Mouse (Mus musculus) heart, postnatal 36 days (tissue): ENCODE measurements around the gene Isl1. TPM values are rescaled to one million over a fixed set of nuclear protein-coding genes. Genes with fewer than 3 reads are reported as not detected.

Experiments
- DNase-seq, 2 experiments: peaks; one replicate each; pipeline ENCODE4 v3.0.0; 2021 to 2022
- intact Hi-C: fragments of 180-260 bp; cut with DNase I; formaldehyde crosslinking; loops from one replicate; pipeline ENCODE4 v1.15.1; 2025
- total RNA-seq, 2 experiments: library from RNA; stranded (reverse); gene quantifications; 2 replicates each; pipeline ENCODE4 v1.2.3; 2021

Gene Isl1
- under 1 TPM in 1 of 2 experiments, not detected in 1; 0.53 TPM for total RNA-seq

- DNase-seq = peak; percentile 29 to 31
- intact Hi-C loops = loop anchor here (5.0 kb wide), 1 partner anchor 397 kb away; no protein-coding TSS in a partner anchor
Observed at GRCm38 (mm10) chr13:116309584-116310462, at the start of gene Isl1. TSS of gene Isl1 (minus strand) at chr13:116309689.

- DNase-seq = no peak
- intact Hi-C loops = no loop called here
Observed at GRCm38 (mm10) chr13:116335763-116336162, 26.3 kb upstream of the Isl1 start.

GRCm38 (mm10) chr13:116313636-116314530, 4.4 kb upstream of the Isl1 start:
- intact Hi-C loops = no loop called here
- no peak for DNase-seq

- intact Hi-C loops = no loop called here
- DNase-seq = no peak
Observed at GRCm38 (mm10) chr13:116311871-116312720, 2.6 kb upstream of the Isl1 start.

GRCm38 (mm10) chr13:116311011-116311410, 1.5 kb upstream of the Isl1 start:
- no peak for DNase-seq
- intact Hi-C loops = no loop called here

GRCm38 (mm10) chr13:116310463-116310765, 925 bp upstream of the Isl1 start:
- intact Hi-C loops = no loop called here
- no peak for DNase-seq

- intact Hi-C loops = loop anchor here (5.0 kb wide), 1 partner anchor 398 kb away; no protein-coding TSS in a partner anchor
- no peak for DNase-seq
Observed at GRCm38 (mm10) chr13:116308933-116309583, 431 bp downstream of the Isl1 start.

GRCm38 (mm10) chr13:116308121-116308932, 1.2 kb downstream of the Isl1 start:
- intact Hi-C loops = loop anchor here (5.0 kb wide), 1 partner anchor 399 kb away; no protein-coding TSS in a partner anchor
- no peak for DNase-seq

- intact Hi-C loops = loop anchor here (5.0 kb wide), 1 partner anchor 401 kb away; no protein-coding TSS in a partner anchor
- no peak for DNase-seq
Observed at GRCm38 (mm10) chr13:116306591-116306990, 2.9 kb downstream of the Isl1 start.

GRCm38 (mm10) chr13:116305721-116306120, 3.8 kb downstream of the Isl1 start:
- no peak for DNase-seq
- intact Hi-C loops = loop anchor here (5.0 kb wide), 1 partner anchor 402 kb away; no protein-coding TSS in a partner anchor

- intact Hi-C loops = loop anchor here (5.0 kb wide), 1 partner anchor 402 kb away; no protein-coding TSS in a partner anchor
Observed at GRCm38 (mm10) chr13:116304713-116305470, 4.6 kb downstream of the Isl1 start.

GRCm38 (mm10) chr13:116303766-116304165, 5.7 kb downstream of the Isl1 start:
- no peak for DNase-seq
- intact Hi-C loops = no loop called here

More at GRCm38 (mm10) chr13:116304713-116305470, 4.6 kb downstream of the Isl1 start:
- DNase-seq = no peak

- intact Hi-C loops = no loop called here
- no peak for DNase-seq
Observed at GRCm38 (mm10) chr13:116302861-116303260, 6.6 kb downstream of the Isl1 start.

GRCm38 (mm10) chr13:116301706-116302105, 7.8 kb downstream of the Isl1 start:
- no peak for DNase-seq

GRCm38 (mm10) chr13:116299241-116299640, 10.2 kb downstream of the Isl1 start:
- intact Hi-C loops = no loop called here

More at GRCm38 (mm10) chr13:116301706-116302105, 7.8 kb downstream of the Isl1 start:
- intact Hi-C loops = no loop called here

GRCm38 (mm10) chr13:116298641-116299170, 10.8 kb downstream of the Isl1 start:
- intact Hi-C loops = no loop called here
- DNase-seq = no peak

More at GRCm38 (mm10) chr13:116299241-116299640, 10.2 kb downstream of the Isl1 start:
- DNase-seq = no peak

- intact Hi-C loops = no loop called here
- DNase-seq = no peak
Observed at GRCm38 (mm10) chr13:116298001-116298400, 11.5 kb downstream of the Isl1 start.
